Mouse (Mus musculus) cerebellum, adult 2 months (tissue): ENCODE data around the gene Odf3l2.

ENCODE experiments used
- CTCF ChIP-seq: fragments of 200-500 bp; IDR thresholded peaks from 2 replicates; pipeline ENCODE4 v1.5.1; 2011; ENCODE audit warnings: low read depth, mild to moderate bottlenecking, control low read depth, low read length, moderate library complexity, borderline replicate concordance; ENCODE audit not compliant: insufficient read depth
- POLR2A ChIP-seq: fragments of 200-500 bp; IDR thresholded peaks from 2 replicates; pipeline ENCODE4 v1.6.1; 2011; ENCODE audit warnings: low read length, control low read depth, borderline replicate concordance; ENCODE audit not compliant: insufficient read depth

GRCm38 (mm10) chr10:79625398-79625797 lies 20.1 kb downstream of the Odf3l2 start:
- no peak for TF ChIP-seq POLR2A
- TF ChIP-seq CTCF, result no peak
